ENCODE assay signal across 12 mouse cellular contexts in genomic region chr1:127353408-127353807, GRCm38 (mm10).
DNase-seq lines count a peak whose midpoint lies in the region; ATAC-seq lines count a peak whose summit lies in the region.
"Had no signal": no experiment of that assay in that cellular context is flagged by ENCODE, and none has a peak within 500 bp of the region (broad histone marks: within the 10 kb centered on the region; RNA-seq: fewer than 3 reads in every experiment).

No protein-coding gene starts in this region.

- H3K4me1 ChIP-seq in forebrain, embryonic 11.5 days (replicated peaks; ENCODE audit: control insufficient read depth, insufficient read depth, low read length), result no peaks in the 10 kb centered on the region; the same call in 1 of the 2 replicates
- H3K4me1 ChIP-seq in forebrain, embryonic 10.5 days, result peaks cover 15% of the 10 kb centered on the region; the same call in 1 of the 2 replicates
- no peaks in the 10 kb centered on the region for H3K4me1 ChIP-seq in stomach, embryonic 16.5 days (ENCODE audit: control insufficient read depth, insufficient read depth, low read length)
- H3K4me1 ChIP-seq in intestine, embryonic 16.5 days (ENCODE audit: control insufficient read depth, insufficient read depth, low read length), result peaks cover 13% of the 10 kb centered on the region; the same call in 1 of the 2 replicates

- no peaks in the 10 kb centered on the region for H3K9me3 ChIP-seq in forebrain, embryonic 11.5 days (ENCODE audit: control insufficient read depth, low read length)
- H3K9me3 ChIP-seq in forebrain, embryonic 10.5 days, result no peaks in the 10 kb centered on the region
- no peaks in the 10 kb centered on the region for H3K9me3 ChIP-seq in stomach, embryonic 16.5 days (replicated peaks; ENCODE audit: control insufficient read depth, low read length)
- no peaks in the 10 kb centered on the region for H3K9me3 ChIP-seq in intestine, embryonic 16.5 days (ENCODE audit: control insufficient read depth, low read length)
- H3K9me3 ChIP-seq: neural tube, embryonic 13.5 days had no signal

- no peak overlapping the region for H3K27ac ChIP-seq in forebrain, embryonic 11.5 days (ENCODE audit: low read depth, low read length)
- no peak overlapping the region for H3K27ac ChIP-seq in forebrain, embryonic 10.5 days
- no peak overlapping the region for H3K27ac ChIP-seq in stomach, embryonic 16.5 days (ENCODE audit: low read length)
- H3K27ac ChIP-seq in intestine, embryonic 16.5 days (ENCODE audit: low read length), result no peak overlapping the region
- H3K27ac ChIP-seq: neural tube, embryonic 13.5 days had no signal

- H3K27me3 ChIP-seq in forebrain, embryonic 11.5 days (ENCODE audit: control insufficient read depth, insufficient read depth, low read length), result no peaks in the 10 kb centered on the region
- H3K27me3 ChIP-seq in forebrain, embryonic 10.5 days (ENCODE audit: poor library complexity, severe bottlenecking), result no peaks in the 10 kb centered on the region
- H3K27me3 ChIP-seq in stomach, embryonic 16.5 days (ENCODE audit: control insufficient read depth, insufficient read depth, low read length), result no peaks in the 10 kb centered on the region
- no peaks in the 10 kb centered on the region for H3K27me3 ChIP-seq in intestine, embryonic 16.5 days (replicated peaks; ENCODE audit: control insufficient read depth, insufficient read depth, low read length)
- H3K27me3 ChIP-seq: neural tube, embryonic 13.5 days had no signal

- no peak overlapping the region for H3K9ac ChIP-seq in forebrain, embryonic 11.5 days (ENCODE audit: low read length)
- H3K9ac ChIP-seq in stomach, embryonic 16.5 days (ENCODE audit: low read length), result no peak overlapping the region
- no peak overlapping the region for H3K9ac ChIP-seq in intestine, embryonic 16.5 days (ENCODE audit: low read depth, low read length)
- H3K9ac ChIP-seq: neural tube, embryonic 13.5 days had no signal

- no peak for ATAC-seq in forebrain, embryonic 11.5 days (replicated peaks; ENCODE audit: low FRiP score)
- peak; percentile 54; the same call in 1 of the 2 replicates for ATAC-seq in stomach, embryonic 16.5 days (ENCODE audit: insufficient read depth, low FRiP score)
- ATAC-seq in intestine, embryonic 16.5 days, result no peak

- H3K36me3 ChIP-seq in forebrain, embryonic 11.5 days (ENCODE audit: control insufficient read depth, insufficient read depth, low read length), result no peaks in the 10 kb centered on the region
- 0 out of 2 replicates have a peak, but pooled peaks cover 3% of the 10 kb centered on the region for H3K36me3 ChIP-seq in forebrain, embryonic 10.5 days (replicated peaks)
- H3K36me3 ChIP-seq in stomach, embryonic 16.5 days (ENCODE audit: control insufficient read depth, insufficient read depth, low read length), result no peaks in the 10 kb centered on the region
- no peaks in the 10 kb centered on the region for H3K36me3 ChIP-seq in intestine, embryonic 16.5 days (ENCODE audit: control insufficient read depth, insufficient read depth, low read length)
- H3K36me3 ChIP-seq: neural tube, embryonic 13.5 days had no signal

- peak; percentile 51 for DNase-seq in forebrain, embryonic 11.5 days (ENCODE audit: low spot score)
- DNase-seq in forebrain, embryonic 10.5 days (ENCODE audit: extremely low spot score, low spot score), result no peak
- peak; percentile 29 to 55 for DNase-seq in kidney, postnatal 25 days
- DNase-seq in kidney, adult 18-20 months, result no peak
- DNase-seq in right cerebral cortex, postnatal 14 days, result peak; percentile 17
- no peak for DNase-seq in right cerebral cortex, postnatal 25 days
- DNase-seq: cerebellum, adult 2 months; kidney, postnatal 10 days had no signal

- H3K4me3 ChIP-seq in forebrain, embryonic 11.5 days (ENCODE audit: low read depth, low read length), result no peak overlapping the region
- no peak overlapping the region for H3K4me3 ChIP-seq in forebrain, embryonic 10.5 days
- no peak overlapping the region for H3K4me3 ChIP-seq in stomach, embryonic 16.5 days (replicated peaks; ENCODE audit: low read length)
- H3K4me3 ChIP-seq in intestine, embryonic 16.5 days (ENCODE audit: low read length), result no peak overlapping the region
- H3K4me3 ChIP-seq: erythroblast, embryonic 14.5 days; neural tube, embryonic 13.5 days had no signal

- 78% methylated on average over 9 of the region's 9 CpGs for WGBS in forebrain, embryonic 11.5 days
- WGBS in forebrain, embryonic 10.5 days, result 85% methylated on average over 9 of the region's 9 CpGs
- WGBS in stomach, embryonic 16.5 days, result 44% methylated on average over 9 of the region's 9 CpGs
- 63% methylated on average over 9 of the region's 9 CpGs for WGBS in intestine, embryonic 16.5 days

- H3K4me2 ChIP-seq in forebrain, embryonic 11.5 days (ENCODE audit: low read depth, low read length, severe bottlenecking), result no peak overlapping the region
- no peak overlapping the region for H3K4me2 ChIP-seq in stomach, embryonic 16.5 days (ENCODE audit: low read depth, low read length)
- no peak overlapping the region for H3K4me2 ChIP-seq in intestine, embryonic 16.5 days (ENCODE audit: low read depth, low read length)
- H3K4me2 ChIP-seq: neural tube, embryonic 13.5 days had no signal

Comparison
In these comparisons a context has a peak if more than half of its experiments do, and no peak if none do; other contexts are left out.
1. DNase-seq: peak in forebrain, embryonic 11.5 days (single experiment), kidney, postnatal 25 days (2 of 2) and right cerebral cortex, postnatal 14 days (single experiment); none in forebrain, embryonic 10.5 days (single experiment), kidney, adult 18-20 months (single experiment) and right cerebral cortex, postnatal 25 days (single experiment).